Mouse (Mus musculus) neural tube, embryonic 15.5 days (tissue): ENCODE results near the gene Ccl8. TPM values are rescaled to one million over a fixed set of nuclear protein-coding genes. Genes with fewer than 3 reads are reported as not detected.

Experiments
- ATAC-seq: fragments of 200-750 bp; cut with Nextera tagmentation; 2 replicates; pipeline ENCODE4 v1.8.0; 2017; ENCODE audit warnings: mild to moderate bottlenecking, moderate TSS enrichment, moderate library complexity; ENCODE audit not compliant: low FRiP score
- H3K27ac ChIP-seq: fragments of 300-500 bp; sonication (generic); replicated peaks from 2 replicates; pipeline ENCODE4 v1.5.1; 2015; ENCODE audit warnings: mild to moderate bottlenecking, inconsistent platforms
- H3K27me3 ChIP-seq: fragments of 300-500 bp; sonication (generic); replicated peaks from 2 replicates; pipeline ENCODE4 v1.6.1; 2015; ENCODE audit warnings: inconsistent platforms
- H3K36me3 ChIP-seq: fragments of 300-500 bp; sonication (generic); 2 replicates; pipeline ENCODE4 v1.6.1; 2015; ENCODE audit warnings: inconsistent platforms
- H3K4me1 ChIP-seq: fragments of 300-500 bp; sonication (generic); 2 replicates; pipeline ENCODE4 v1.6.1; 2015; ENCODE audit warnings: inconsistent platforms
- H3K4me2 ChIP-seq: fragments of 300-500 bp; sonication (generic); 2 replicates; pipeline ENCODE4 v1.6.1; 2015; ENCODE audit warnings: inconsistent platforms, mild to moderate bottlenecking, moderate library complexity
- H3K4me3 ChIP-seq: fragments of 300-500 bp; sonication (generic); replicated peaks from 2 replicates; pipeline ENCODE4 v1.5.1; 2015; ENCODE audit warnings: mild to moderate bottlenecking, inconsistent platforms
- H3K9ac ChIP-seq: fragments of 300-500 bp; sonication (generic); replicated peaks from 2 replicates; pipeline ENCODE4 v1.6.1; 2015; ENCODE audit warnings: mild to moderate bottlenecking, inconsistent platforms
- H3K9me3 ChIP-seq: fragments of 300-500 bp; sonication (generic); replicated peaks from 2 replicates; pipeline ENCODE4 v1.6.1; 2016; ENCODE audit warnings: inconsistent platforms
- WGBS: fragments of 180-500 bp; shearing (Covaris S2); methylation state at CpG from one replicate; pipeline ENCODE4 v1.1.7; 2015; ENCODE audit warnings: mixed read lengths; 5-methylcytosine and 5-hydroxymethylcytosine counted together
- polyA plus RNA-seq: library from polyadenylated mRNA; unstranded; fragments of >200 nt; fragmentation: Nextera tagmentation; extraction: Ambion mirVana; gene quantifications from 2 replicates; pipeline ENCODE4 v1.2.1, GENCODE M21; 2015

Gene Ccl8
- polyA plus RNA-seq, 1 experiment from 2014 or later: not detected

DNA sequence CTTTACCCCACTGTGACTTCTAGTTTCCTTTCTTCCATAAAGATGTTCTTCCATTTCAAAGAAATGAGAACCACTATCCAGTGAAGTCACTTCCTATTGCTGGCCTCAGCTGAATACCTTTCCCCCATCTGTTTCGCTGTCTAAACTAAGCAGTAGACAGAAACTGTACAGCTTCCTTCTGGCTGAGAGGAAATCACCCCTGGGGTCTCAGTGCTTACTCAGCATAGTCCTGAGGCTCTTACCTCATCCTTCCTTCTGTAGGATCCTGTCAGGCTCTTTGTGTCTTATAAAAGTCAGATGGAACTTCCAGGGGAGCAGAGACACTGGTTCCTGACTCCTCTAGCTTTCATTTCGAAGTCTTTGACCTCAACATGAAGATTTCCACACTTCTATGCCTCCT is 13.5 kb upstream of the Ccl8 start, which contains the start of gene Ccl12:
Gene Ccl12, plus strand, starts transcription at position 317 of the 400 bp plus-strand sequence.
- H3K9ac ChIP-seq: no peak within 1 kb of the TSS
- H3K4me1 ChIP-seq: no peaks in the 10 kb centered on the region
- no peaks in the 10 kb centered on the region for H3K9me3 ChIP-seq
- no peak within 1 kb of the TSS for H3K4me2 ChIP-seq
- no peak within 1 kb of the TSS for H3K4me3 ChIP-seq
- 61% methylated on average over 2 of the region's 2 CpGs for WGBS
- H3K36me3 ChIP-seq: no peaks in the 10 kb centered on the region
- no peak for ATAC-seq
- no peak within 1 kb of the TSS for H3K27ac ChIP-seq
- no peaks in the 10 kb centered on the region for H3K27me3 ChIP-seq

DNA sequence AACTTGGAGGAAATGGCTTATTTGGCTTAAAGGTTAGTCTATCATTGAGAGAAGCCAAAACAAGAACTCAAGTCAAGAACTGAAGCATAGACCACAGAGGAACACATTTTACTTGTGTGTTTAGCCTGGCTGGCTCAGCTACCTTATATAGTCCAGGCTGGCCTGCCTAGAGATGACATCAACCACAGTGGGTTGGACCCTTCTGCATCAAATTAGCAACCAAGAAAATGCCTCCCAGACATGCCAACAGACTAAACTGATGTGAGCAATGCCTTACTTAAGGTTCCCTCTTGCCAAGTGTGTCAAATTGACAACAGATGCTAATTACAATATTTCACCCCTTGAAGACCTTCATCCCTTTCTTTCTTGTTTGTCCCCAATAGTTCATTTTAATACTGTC is 5.4 kb upstream of the Ccl8 start:
- Histone ChIP-seq H3K27ac (no peak overlapping the region), H3K4me3 (no peak overlapping the region), H3K4me1 (no peaks in the 10 kb centered on the region), H3K36me3 (no peaks in the 10 kb centered on the region), H3K27me3 (no peaks in the 10 kb centered on the region), H3K9me3 (no peaks in the 10 kb centered on the region), H3K4me2 (no peak overlapping the region), H3K9ac (no peak overlapping the region)
- ATAC-seq: no peak

DNA sequence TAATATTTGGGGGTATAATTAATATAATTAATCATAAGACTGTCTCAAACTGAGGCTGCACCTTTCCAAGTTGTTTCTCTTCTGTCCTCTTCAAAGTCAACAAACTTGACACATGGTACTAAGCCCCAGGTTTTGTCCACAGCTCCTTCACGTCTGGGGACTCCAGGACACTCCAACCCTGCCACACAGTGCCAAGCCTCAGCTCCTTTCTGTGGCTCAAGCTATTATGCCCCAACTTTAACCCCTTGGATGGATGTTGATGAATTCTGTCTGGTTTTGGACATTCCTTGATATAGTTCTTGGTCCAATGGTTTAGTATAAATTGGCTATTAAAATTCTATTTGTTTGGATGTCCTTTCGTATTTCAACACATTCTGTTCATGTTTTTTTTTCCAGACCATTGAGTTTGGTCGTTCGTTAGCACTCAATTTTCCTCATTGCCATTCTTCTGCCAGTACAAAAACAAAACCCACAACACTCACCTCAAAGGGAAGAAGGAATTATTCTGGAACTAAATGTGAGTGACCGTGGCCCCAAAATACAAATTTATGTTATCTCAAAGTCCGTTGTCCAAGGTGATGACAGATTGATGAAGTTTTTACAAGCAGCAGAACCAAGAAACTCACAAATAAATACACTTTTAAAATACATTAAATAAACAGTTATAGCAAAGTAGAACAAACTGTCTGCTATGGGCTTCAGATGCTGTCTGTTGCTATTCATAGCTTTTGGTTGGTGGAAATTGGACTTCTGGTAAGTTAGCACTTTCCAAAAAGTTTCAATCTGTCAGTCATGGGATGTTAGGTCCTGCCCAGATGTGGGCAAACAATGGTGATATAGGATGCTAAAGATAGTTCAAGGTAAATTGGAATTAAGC is 4.4 kb upstream of the Ccl8 start:
- no peak for ATAC-seq
- H3K4me2 ChIP-seq: no peak overlapping the region
- no peaks in the 10 kb centered on the region for H3K27me3 ChIP-seq
- no peaks in the 10 kb centered on the region for H3K36me3 ChIP-seq
- H3K4me3 ChIP-seq: no peak overlapping the region
- H3K27ac ChIP-seq: no peak overlapping the region
- H3K4me1 ChIP-seq: no peaks in the 10 kb centered on the region
- 75% methylated on average over 6 of the region's 6 CpGs for WGBS
- H3K9ac ChIP-seq: no peak overlapping the region
- no peaks in the 10 kb centered on the region for H3K9me3 ChIP-seq

DNA sequence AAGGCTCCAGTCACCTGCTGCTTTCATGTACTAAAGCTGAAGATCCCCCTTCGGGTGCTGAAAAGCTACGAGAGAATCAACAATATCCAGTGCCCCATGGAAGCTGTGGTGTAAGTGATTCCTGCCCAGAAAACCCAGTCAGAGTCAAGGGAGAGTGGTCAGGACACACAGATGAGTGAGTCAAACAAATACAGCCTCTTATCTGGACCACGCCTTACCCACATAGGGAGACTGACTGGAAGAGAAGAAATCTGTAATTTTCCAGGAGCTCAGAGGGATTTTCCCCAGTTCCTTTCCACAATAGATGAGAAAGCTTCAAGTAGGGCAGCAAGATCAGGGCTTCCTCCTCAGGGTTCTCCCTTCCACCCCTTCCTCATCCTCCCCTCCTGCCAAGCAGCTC is 1.1 kb downstream of the Ccl8 start:
- ATAC-seq: no peak
- no peak overlapping the region for H3K4me2 ChIP-seq
- WGBS: 87% methylated on average over 3 of the region's 3 CpGs

DNA sequence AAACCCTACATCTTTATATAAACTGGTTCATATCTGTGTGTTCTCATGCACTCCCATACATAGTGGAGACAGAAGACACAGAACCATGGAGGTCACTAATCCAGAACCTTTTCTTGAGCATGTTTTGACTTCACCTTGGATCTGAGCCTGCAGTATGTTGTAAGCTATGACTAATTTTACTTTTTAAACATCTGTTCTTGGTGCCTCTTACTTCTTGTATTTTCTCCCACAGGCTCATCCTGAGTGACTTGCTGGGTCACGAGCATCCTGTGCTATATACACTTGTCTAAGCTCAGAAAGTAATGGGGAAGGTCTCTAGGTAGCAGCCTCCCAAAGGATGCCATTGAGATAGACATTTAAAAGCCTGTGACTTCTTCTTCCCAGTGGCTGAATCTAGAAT is 18.0 kb downstream of the Ccl8 start:
- H3K9me3 ChIP-seq: no peaks in the 10 kb centered on the region
- ATAC-seq: no peak
- H3K36me3 ChIP-seq: no peaks in the 10 kb centered on the region
- H3K4me2 ChIP-seq: no peak overlapping the region
- H3K27me3 ChIP-seq: no peaks in the 10 kb centered on the region
- no peak overlapping the region for H3K9ac ChIP-seq
- H3K27ac ChIP-seq: no peak overlapping the region
- no peaks in the 10 kb centered on the region for H3K4me1 ChIP-seq
- no peak overlapping the region for H3K4me3 ChIP-seq
- WGBS: 82% methylated on average over 1 of the region's 1 CpGs

More for the DNA sequence above, 1.1 kb downstream of the Ccl8 start:
- H3K4me3 ChIP-seq: no peak overlapping the region
- H3K27me3 ChIP-seq: no peaks in the 10 kb centered on the region
- H3K9me3 ChIP-seq: no peaks in the 10 kb centered on the region
- no peaks in the 10 kb centered on the region for H3K36me3 ChIP-seq
- no peak overlapping the region for H3K27ac ChIP-seq
- no peak overlapping the region for H3K9ac ChIP-seq
- no peaks in the 10 kb centered on the region for H3K4me1 ChIP-seq

DNA sequence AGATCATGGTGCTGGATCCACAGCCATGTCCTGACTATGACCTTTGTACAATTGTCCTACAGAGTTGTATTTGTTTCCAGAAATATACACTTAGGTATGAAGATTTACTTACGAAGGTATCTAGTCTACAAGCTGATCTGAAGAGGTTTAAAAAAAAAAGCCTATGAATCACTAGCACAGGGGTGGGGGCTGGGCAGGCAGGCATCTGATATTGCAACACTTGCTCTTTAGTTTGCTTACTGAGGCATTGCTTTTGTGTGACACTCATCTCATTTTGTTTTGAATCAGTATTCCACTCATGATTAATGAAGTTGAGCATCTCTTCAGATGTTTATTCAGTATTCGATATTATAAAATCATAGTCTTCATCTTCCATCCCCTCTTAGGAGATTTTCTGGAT is 21.2 kb downstream of the Ccl8 start:
- Histone ChIP-seq H3K9ac (no peak overlapping the region), H3K4me2 (no peak overlapping the region), H3K27ac (no peak overlapping the region), H3K27me3 (no peaks in the 10 kb centered on the region), H3K4me3 (no peak overlapping the region), H3K9me3 (no peaks in the 10 kb centered on the region), H3K4me1 (0 out of 2 replicates have a peak, but pooled peaks cover 9% of the 10 kb centered on the region), H3K36me3 (no peaks in the 10 kb centered on the region)
- 93% methylated on average over 2 of the region's 2 CpGs for WGBS
- no peak for ATAC-seq

DNA sequence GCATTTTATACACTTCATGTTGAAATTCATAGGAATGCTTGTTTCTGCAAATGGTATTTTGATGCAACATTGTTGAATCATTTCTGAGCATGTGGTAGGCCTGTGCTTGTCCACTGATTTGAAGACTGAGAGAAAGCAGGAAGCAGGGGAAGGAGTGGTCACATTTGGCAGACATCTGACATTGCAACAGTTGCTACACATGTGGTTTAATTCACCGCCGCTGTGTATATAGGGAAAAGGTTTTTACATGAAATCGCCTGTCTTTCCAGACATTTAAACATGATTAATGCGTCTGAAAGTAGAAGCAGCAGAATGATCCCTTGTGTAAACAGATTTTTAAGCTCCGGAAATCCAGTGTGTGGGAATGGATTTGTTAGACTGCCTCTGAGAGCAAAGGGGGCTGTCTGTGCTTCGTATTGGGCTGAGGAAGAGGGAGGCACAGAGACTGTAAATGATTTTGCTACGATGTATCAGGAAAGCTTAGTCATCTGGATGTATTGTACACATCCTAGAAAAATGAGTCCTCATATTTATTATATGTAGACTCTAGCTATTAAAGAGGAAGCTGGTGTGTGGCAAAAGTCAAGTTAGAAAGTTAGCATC is 24.6 kb downstream of the Ccl8 start:
- Histone ChIP-seq H3K4me3 (no peak overlapping the region), H3K4me1 (0 out of 2 replicates have a peak, but pooled peaks cover 9% of the 10 kb centered on the region), H3K36me3 (no peaks in the 10 kb centered on the region), H3K4me2 (no peak overlapping the region), H3K27ac (0 out of 2 replicates have a peak overlapping the region, but pooled peaks have one; percentile 35), H3K9me3 (no peaks in the 10 kb centered on the region), H3K27me3 (no peaks in the 10 kb centered on the region), H3K9ac (no peak overlapping the region)
- no peak for ATAC-seq
- 53% methylated on average over 7 of the region's 7 CpGs for WGBS

DNA sequence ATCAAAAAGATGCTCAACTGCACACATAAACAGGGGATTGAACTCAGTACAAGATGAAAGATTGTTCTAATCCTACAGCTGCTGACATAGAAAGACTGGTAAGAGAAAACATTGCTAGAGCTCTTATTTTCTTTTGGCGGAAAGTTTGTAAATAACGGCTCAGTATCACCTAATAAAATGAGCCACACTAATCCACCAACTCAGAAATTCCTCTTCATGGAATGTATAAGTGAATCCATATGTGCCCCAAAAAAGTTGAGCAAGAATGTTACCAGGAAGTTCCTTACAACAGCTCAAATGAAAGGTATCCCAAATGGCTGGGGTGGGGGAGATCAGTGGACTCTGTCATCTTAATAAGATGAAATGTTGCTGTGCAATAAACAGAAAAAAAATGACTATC is 44.1 kb downstream of the Ccl8 start:
- Histone ChIP-seq H3K9me3 (no peaks in the 10 kb centered on the region), H3K27ac (no peak overlapping the region), H3K4me2 (no peak overlapping the region), H3K36me3 (no peaks in the 10 kb centered on the region), H3K4me1 (no peaks in the 10 kb centered on the region), H3K27me3 (no peaks in the 10 kb centered on the region), H3K4me3 (no peak overlapping the region), H3K9ac (no peak overlapping the region)
- WGBS: over 99% methylated on average over 2 of the region's 2 CpGs
- no peak for ATAC-seq

DNA sequence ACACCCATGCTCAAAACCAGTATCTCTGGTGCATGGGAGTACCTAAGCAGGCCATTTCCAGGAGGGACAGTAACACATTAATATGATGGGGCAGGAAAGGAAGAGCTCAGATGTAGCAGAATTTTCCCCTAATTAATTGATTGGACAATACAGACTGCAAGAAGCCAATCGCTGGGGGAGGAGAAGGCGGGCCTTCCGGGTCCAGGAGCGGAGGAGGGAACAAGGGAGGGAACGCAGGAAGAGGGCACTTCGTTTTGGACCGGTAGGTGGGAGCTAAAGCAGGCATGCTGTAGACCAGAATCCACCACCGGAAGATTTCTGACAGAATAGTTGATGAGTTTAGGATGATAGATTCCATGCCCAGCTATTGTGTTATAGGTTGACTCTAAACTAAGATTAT is 48.3 kb downstream of the Ccl8 start:
- Histone ChIP-seq H3K4me1 (no peaks in the 10 kb centered on the region), H3K27ac (no peak overlapping the region), H3K27me3 (no peaks in the 10 kb centered on the region), H3K4me2 (no peak overlapping the region), H3K9ac (no peak overlapping the region), H3K36me3 (no peaks in the 10 kb centered on the region), H3K9me3 (no peaks in the 10 kb centered on the region), H3K4me3 (no peak overlapping the region)
- WGBS: 77% methylated on average over 8 of the region's 8 CpGs
- no peak for ATAC-seq

Other genes starting within 250 kb of the Ccl8 start
- gene Asic2, start 146.7 kb upstream of the Ccl8 start, polyA plus RNA-seq: 19.2 and 21.3 TPM in 2 replicates
- 1.6 and 2.5 TPM in 2 replicates for gene Ccl2, start 79.6 kb upstream of the Ccl8 start, polyA plus RNA-seq
- gene Gm17268, start 76.6 kb upstream of the Ccl8 start, polyA plus RNA-seq: not detected in 2 replicates
- 1.3 and 2.5 TPM in 2 replicates for gene Ccl7, start 69.5 kb upstream of the Ccl8 start, polyA plus RNA-seq
- gene Ccl11, start 57.4 kb upstream of the Ccl8 start, polyA plus RNA-seq: 0.47 and 3.9 TPM in 2 replicates
- gene Ccl12, start 13.3 kb upstream of the Ccl8 start, polyA plus RNA-seq: 3.3 and 5.3 TPM in 2 replicates
- gene Ccl1, start 190.5 kb downstream of the Ccl8 start, polyA plus RNA-seq: 0.92 and 1.1 TPM in 2 replicates